Mouse (Mus musculus): ENCODE data around the gene Vstm2a.

DNA sequence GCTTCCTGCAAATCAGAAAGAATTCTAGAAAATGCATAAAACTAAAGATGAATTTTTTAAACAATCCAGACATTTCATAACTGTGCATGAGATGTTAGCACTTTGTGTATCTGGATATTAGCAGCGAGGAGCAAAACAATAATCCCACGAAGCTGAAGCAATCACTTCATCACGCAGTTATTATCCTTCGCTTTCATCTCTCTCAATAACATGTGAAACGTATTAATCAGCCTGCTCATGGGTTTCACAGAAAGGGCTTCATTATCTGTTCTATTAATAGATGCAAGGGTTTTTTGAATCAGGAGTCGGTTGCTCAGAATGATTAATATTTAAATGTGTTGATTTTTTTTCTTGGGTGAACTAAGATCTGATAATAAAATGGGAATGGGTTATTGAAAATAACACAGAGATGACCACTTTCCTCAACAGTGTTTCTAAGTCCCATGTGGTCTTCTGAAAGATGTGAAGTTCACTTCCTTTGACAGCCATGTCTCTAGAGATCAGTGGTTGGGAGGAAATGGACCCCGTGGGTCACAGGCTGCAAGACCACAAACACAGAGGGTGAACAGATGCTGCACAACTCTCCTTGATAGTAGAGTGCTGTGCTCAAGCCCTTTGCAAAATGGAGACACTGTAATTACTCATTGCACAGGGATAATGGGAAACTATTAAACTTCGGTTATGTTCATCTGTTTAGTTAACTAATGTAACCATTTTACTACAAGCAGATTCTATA lies 109.5 kb downstream of the Vstm2a start:
- no peak for TF ChIP-seq CTCF (IDR thresholded peaks at IDR 0.05; ENCODE audit: low read depth, low read length)
- TF ChIP-seq POLR2AphosphoS5 (IDR thresholded peaks at IDR 0.05; ENCODE audit: insufficient replicate concordance, low read depth, low read length) = no peak
